Mouse (Mus musculus) right cerebral cortex, adult 18-20 months (tissue): ENCODE measurements around the gene Pum1.
"Not testable (repeated sequence)": the region's sequence is repeated elsewhere in the genome, so short reads cannot be mapped to it uniquely, and the experiment has no call there.

Experiments
- DNase-seq: peaks from one replicate; pipeline ENCODE4 v3.0.0; 2022; ENCODE audit warnings: mixed read lengths

Gene Pum1

GRCm38 (mm10) chr4:130668991-130669390 is 5.9 kb downstream of the Pum1 start:
- no peak for DNase-seq

DNA sequence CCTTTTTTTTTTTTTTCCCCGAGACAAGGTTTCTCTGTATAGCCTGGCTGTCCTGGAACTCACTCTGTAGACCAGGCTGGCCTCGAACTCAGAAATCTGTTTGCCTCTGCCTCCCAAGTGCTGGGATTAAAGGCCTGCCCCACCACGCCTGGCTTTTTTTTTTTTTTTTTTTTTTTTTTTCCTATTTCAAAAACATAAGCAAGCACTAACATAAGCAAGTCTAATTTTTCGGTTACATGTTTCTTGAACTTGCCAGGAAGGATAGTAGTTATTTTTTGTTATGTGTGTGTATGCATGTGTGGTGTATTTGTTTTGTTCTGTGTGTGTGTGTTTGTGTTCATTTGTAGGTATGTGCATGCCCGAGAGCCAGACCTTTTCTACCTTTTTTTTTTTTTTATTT is 6.9 kb downstream of the Pum1 start:
- not testable (repeated sequence) for DNase-seq

- no peak for DNase-seq
These were observed 8.1 kb downstream of the Pum1 start for GRCm38 (mm10) chr4:130671079-130671845.

DNA sequence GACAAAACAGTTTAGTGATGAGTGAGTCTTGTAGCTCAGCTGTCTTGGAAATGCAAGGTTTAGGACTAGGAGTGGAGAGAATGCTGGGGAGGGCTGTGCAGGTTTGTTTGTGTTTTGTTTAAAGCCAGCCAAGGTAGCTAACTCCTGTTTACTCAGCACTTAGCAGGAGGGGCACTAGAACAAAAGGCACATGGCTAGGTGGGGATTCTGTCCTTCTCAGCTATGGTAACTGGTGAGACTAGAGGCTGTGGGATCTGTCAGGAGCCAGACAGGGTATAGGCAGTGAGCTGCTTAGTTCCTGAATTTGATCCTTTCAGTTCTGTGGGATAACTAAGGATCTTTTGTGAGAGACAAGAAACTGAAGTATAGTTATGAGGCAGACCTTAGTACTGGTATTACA is 9.0 kb downstream of the Pum1 start:
- no peak for DNase-seq

GRCm38 (mm10) chr4:130676746-130677145 is 13.6 kb downstream of the Pum1 start:
- DNase-seq: no peak

DNA sequence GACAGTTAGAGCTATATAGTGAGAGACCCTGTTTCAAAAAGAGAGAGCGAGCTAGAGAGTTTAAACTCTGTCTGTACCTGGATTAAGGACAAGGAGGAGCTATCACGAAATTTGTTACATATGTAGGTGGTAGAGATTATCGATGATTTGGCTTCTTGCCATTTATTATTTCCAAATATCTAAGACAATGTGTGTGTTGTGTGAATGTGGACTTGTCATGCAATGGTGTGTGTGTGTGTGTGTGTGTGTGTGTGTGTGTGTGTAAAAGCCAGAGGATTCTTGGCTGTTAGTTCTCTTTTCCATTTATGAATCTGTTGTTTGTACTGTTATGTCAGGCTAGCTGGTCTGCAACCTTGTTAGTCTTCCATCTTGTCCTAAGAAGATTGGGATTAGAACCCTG is 15.0 kb downstream of the Pum1 start:
- DNase-seq: no peak

GRCm38 (mm10) chr4:130680676-130681075 is 17.6 kb downstream of the Pum1 start:
- no peak for DNase-seq

DNA sequence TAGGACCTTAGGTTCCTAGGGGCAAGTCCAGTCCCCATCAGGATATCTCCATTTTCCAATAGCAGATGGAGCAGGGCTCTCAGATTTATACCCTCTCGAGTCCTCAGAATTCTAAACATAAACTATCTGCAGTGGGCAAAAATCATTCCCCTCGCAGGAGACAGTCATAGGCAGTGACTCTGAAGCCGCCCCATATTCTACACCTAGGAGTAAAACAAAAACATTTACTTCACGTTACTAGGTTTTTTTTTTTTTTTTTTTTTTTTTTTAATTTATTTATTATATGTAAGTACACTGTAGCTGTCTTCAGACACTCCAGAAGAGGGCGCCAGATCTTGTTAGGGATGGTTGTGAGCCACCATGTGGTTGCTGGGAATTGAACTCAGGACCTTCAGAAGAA is 19.9 kb downstream of the Pum1 start:
- not testable (repeated sequence) for DNase-seq

DNA sequence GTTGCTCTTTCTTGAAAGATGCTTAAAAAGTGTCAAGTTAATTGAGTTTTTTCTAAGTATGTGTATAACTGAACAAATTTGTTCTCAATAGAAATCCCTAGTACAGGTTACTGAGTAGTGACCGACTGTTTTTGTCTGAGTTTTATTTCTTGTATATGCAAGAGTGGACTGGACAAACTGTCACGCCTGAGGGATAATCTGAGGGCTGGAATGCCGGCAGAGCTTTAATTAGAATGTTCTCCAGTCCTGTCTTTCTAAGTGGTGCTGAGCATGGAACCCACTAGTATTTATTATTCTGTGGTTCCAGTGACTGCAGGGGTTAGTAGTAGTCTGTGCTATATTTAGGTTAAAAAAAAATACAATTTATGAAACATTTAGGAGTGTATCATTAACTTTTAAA is 30.8 kb downstream of the Pum1 start:
- DNase-seq: no peak

GRCm38 (mm10) chr4:130694982-130695381 is 31.9 kb downstream of the Pum1 start:
- DNase-seq: no peak

- DNase-seq: no peak
These were observed 37.9 kb downstream of the Pum1 start for GRCm38 (mm10) chr4:130701061-130701460.

- no peak for DNase-seq
These were observed 39.9 kb downstream of the Pum1 start for GRCm38 (mm10) chr4:130702835-130703535.

GRCm38 (mm10) chr4:130703601-130704000 is 40.5 kb downstream of the Pum1 start:
- DNase-seq: no peak

DNA sequence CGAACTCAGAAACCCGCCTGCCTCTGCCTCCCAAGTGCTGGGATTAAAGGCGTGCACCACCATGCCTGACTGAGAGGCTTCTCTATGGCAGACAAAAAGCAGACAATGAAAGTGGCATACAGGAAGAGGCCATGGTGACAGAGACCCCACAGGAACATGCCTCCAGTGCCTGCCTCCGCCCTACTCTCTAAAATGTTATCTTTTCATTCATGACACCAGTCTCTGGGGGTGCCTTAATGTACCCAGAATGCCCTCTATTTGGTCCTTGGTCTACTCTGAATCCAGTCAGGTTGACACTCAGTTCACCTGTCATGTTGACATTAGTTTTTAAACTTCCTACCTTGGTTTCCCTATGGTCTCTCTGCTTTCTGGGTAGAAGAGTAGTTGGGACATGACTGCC is 41.5 kb downstream of the Pum1 start:
- no peak for DNase-seq

DNA sequence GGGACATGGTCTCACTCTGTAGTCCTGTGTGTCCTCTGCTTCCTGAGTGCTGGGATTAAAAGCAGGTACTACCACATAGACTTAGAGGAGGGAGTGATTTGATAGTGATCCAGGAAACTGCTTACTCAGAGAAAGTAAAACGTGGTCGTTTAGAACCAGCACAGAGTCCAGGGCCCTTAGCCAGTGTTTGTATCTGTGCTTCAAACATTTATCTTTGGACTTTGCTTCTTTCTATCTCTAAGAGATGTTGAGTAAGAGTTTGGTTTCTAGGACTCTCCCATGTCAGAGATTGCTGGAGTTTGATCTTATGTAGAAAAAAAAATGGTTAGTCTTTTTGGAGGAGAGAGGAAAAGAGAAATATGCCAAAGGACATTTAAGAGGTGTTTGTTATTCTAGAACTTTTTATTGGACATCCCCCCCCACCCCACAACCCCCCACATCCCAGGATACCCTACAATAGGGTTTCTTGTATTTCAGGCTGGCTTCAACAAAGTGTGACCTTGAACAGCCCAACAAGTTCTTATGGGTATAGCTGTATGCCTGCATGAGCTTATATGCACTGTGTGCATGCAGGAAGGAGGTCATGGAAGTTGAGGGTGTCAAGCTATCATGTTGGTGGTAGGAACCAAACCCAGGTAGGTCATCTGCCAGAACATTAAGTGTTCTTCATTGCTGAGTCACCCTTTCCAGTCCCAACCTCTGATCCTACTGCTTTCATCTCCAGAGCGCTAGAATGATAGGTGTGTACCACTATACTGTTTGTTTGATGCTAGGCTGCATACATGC is 43.3 kb downstream of the Pum1 start:
- no peak for DNase-seq

- DNase-seq: no peak
These were observed 48.3 kb downstream of the Pum1 start for GRCm38 (mm10) chr4:130711353-130711848.

- no peak for DNase-seq
These were observed 49.2 kb downstream of the Pum1 start for GRCm38 (mm10) chr4:130712341-130712740.

- no peak for DNase-seq
These were observed 50.3 kb downstream of the Pum1 start for GRCm38 (mm10) chr4:130713430-130713829.

DNA sequence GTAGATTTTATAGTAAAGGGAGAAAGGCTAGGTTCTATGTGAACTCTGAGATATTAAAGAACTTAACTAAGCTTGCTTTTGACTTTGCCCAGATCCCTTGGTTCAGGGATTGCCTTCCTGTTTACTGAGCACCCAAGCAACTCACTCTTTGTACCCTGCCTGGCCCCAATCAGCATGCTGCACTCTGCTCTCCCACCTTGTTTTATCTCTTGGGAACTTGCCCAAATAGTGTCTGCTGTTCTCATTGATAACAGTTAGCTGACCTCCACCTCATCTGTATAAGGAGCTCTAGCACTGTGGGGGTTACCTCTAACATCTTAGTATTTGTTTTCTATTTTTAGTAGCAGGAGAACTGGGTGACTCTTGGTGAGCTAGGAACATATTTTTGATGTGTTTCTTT is 52.0 kb downstream of the Pum1 start:
- no peak for DNase-seq

- no peak for DNase-seq
These were observed 52.5 kb downstream of the Pum1 start for GRCm38 (mm10) chr4:130715623-130716022.

DNA sequence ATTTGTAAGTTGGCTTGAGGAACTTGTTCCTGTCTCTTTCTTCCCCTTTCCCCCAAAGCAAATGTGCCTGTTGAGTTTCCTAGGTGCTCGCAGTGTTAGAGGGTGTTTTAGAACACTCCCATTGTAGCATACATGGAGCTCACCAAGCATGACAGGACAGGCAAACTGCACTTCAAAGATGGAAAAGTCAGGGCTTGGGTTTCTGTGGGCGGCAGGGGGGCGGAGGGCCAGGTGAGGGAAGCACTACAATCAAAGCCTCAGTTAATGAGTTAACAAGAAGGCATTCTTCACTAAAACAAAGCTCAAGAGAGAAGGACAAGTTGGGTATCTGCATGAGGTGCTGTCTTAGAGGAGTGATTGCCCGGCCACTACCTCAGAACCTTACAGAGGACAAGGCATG is 56.2 kb downstream of the Pum1 start:
- DNase-seq: no peak

- DNase-seq: no peak
These were observed 59.5 kb downstream of the Pum1 start for GRCm38 (mm10) chr4:130722607-130723006.

DNA sequence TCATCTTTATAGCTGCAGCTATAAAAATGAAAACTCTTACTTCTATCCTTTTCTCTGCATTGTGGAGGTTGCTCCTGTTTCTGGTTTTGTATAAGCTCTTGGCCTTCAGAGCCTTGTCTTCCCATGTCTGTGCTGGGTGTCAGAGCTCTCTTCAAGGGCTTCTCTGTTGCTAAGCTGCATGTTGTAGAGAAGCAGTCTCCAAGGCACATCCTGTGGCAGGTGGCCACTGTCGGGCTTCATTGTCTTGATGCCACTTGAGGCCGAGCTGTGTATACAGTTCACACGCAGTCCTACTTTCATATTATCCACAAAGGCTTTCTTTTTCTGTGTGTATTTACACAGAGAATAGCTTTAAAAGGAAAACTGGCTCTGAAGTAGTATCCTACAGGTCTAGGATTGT is 63.0 kb downstream of the Pum1 start:
- no peak for DNase-seq

DNA sequence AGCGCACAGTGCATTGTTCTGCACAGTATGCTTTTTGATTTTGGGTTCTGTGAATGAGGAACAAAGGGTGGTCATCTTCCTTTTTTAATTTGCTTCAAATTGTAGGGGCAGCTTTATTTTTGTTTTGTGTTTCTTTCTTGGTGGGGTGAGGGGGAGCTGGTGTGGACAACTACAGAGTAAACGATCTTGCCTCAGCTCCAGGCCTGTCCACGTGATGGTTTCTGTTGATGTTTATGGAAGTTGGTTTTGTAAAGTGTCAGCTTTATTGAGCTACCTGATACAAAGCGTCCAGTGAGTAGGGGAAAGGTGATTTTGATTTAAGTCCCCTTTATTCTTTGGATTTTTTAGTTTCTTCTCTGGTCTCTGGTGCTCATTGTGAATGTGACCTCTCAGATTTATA is 72.8 kb downstream of the Pum1 start:
- no peak for DNase-seq
